Mouse (Mus musculus): ENCODE measurements around the gene Apof. TPM values are rescaled to one million over a fixed set of nuclear protein-coding genes. Genes with fewer than 3 reads are reported as not detected.

Gene Apof
- polyA plus RNA-seq (2016; fragmentation: Nextera tagmentation; extraction: Ambion mirVana), result not detected in 2 replicates

DNA sequence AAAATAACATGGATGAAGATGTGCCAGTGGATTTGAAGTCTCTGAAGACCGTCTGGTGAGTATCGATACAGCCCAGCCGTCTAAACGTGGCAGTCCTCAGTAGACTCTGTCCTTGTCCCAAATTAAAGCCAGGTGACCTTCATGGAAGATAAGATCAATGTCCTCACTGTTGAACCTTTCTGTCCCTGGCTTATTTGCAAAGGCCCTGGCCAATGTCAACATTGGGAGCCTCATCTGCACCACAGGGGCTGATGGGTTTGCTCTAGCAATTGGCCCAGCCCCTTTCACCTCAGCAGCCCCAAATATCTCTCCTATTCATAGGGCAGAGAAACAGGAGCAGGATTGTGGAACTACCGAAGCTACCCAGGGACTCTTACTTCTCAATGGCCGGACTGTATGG is at the start of gene Apof:
Apof (plus strand) TSS at position 301 of the 400 bp plus-strand sequence.
- Histone ChIP-seq H3K27me3 (ENCODE audit: low read depth, poor library complexity, severe bottlenecking) (peaks cover 8% of the 10 kb centered on the region), H3K4me3 (no peak within 1 kb of the TSS), H3K9me3 (replicated peaks) (no peaks in the 10 kb centered on the region), H3K4me1 (peaks cover 6% of the 10 kb centered on the region), H3K36me3 (no peaks in the 10 kb centered on the region), H3K27ac (replicated peaks) (no peak within 1 kb of the TSS)
- DNase-seq (ENCODE audit: low spot score), result no peak
- 75% methylated on average over 6 of the region's 6 CpGs for WGBS

DNA sequence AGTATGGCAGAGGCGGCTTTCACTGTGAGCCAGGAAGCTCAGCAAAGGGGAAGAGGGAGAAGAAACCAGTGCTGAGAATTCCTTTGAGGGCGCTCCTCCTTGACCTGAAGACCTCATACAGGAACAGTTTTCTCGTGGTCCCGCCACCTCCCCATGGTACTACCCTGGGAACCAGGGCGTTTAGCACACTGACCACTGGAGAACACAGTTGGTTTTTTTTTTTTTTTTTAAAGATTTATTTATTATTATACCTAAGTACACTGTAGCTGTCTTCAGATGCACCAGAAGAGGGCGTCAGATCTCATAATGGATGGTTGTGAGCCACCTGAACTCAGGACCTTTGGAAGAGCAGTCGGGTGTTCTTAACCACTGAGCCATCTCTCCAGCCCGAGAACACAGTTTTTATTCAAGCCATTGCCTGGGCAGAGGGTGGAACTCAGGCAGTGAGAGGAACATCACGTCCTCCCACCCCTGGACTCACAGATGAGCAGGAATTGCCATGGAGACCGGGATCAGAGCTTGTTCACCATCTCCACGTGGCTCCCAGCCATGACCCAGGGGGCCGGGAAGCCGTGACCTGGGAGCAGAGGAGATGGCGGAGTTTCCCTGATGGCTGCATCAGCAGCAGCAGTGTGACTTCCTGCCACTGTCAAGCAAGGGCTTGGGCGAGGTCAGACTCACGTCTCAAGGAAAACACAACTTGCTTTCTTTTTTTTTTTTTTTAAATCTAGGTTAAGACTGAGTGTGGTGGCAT is 46.8 kb upstream of the Apof start:
- H3K27me3 ChIP-seq (ENCODE audit: low read depth, poor library complexity, severe bottlenecking), result no peaks in the 10 kb centered on the region

DNA sequence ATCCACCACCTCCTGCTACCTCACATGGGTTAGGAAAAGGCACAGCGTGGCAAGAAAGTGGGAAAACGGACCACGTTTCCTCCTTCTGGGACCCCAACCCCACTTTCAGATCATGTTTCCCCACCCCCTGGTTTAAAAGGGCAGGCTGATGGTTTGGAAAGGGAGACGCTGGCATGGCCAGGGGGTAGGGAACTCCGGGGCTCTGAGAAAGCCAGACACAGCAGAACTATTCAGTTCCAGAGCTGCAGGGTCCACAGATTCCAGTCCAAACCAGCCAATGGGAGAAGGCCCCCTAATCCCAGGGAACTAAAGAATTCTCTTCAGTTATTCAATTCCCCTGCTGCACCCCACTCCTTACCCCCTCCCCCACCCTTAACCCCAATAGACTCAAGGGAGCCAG is 43.4 kb upstream of the Apof start:
- DNase-seq (ENCODE audit: low spot score), result no peak

More for the DNA sequence above, 46.8 kb upstream of the Apof start:
- Histone ChIP-seq H3K36me3 (no peaks in the 10 kb centered on the region), H3K27ac (replicated peaks) (no peak overlapping the region), H3K9me3 (replicated peaks) (no peaks in the 10 kb centered on the region), H3K4me1 (peaks cover 24% of the 10 kb centered on the region), H3K4me3 (no peak overlapping the region)
- WGBS, result 66% methylated on average over 16 of the region's 16 CpGs
- no peak for DNase-seq (ENCODE audit: low spot score)

GRCm38 (mm10) chr10:128225538-128225937 is 42.9 kb upstream of the Apof start, which contains the start of gene Mip:
TSS of gene Mip (plus strand) at chr10:128225838.
- H3K4me1 ChIP-seq, result peaks cover 30% of the 10 kb centered on the region
- no peaks in the 10 kb centered on the region for H3K36me3 ChIP-seq
- WGBS, result 30% methylated on average over 4 of the region's 4 CpGs
- H3K27ac ChIP-seq (replicated peaks), result peak within 1 kb of the TSS; percentile 57
- H3K4me3 ChIP-seq, result no peak within 1 kb of the TSS
- H3K9me3 ChIP-seq (replicated peaks), result no peaks in the 10 kb centered on the region
- no peaks in the 10 kb centered on the region for H3K27me3 ChIP-seq (ENCODE audit: low read depth, poor library complexity, severe bottlenecking)
- no peak for DNase-seq (ENCODE audit: low spot score)

More for the DNA sequence above, 43.4 kb upstream of the Apof start:
- H3K27me3 ChIP-seq (ENCODE audit: low read depth, poor library complexity, severe bottlenecking), result no peaks in the 10 kb centered on the region
- H3K4me3 ChIP-seq, result no peak overlapping the region
- no peaks in the 10 kb centered on the region for H3K9me3 ChIP-seq (replicated peaks)
- H3K36me3 ChIP-seq, result no peaks in the 10 kb centered on the region
- 43% methylated on average over 5 of the region's 5 CpGs for WGBS
- H3K27ac ChIP-seq (replicated peaks), result peak overlapping the region; percentile 52
- H3K4me1 ChIP-seq, result peaks cover 25% of the 10 kb centered on the region

GRCm38 (mm10) chr10:128227592-128227991 is 40.9 kb upstream of the Apof start:
- Histone ChIP-seq H3K36me3 (no peaks in the 10 kb centered on the region), H3K27ac (replicated peaks) (no peak overlapping the region), H3K4me1 (peaks cover 38% of the 10 kb centered on the region), H3K4me3 (no peak overlapping the region), H3K27me3 (ENCODE audit: low read depth, poor library complexity, severe bottlenecking) (no peaks in the 10 kb centered on the region), H3K9me3 (replicated peaks) (no peaks in the 10 kb centered on the region)
- no peak for DNase-seq (ENCODE audit: low spot score)
- WGBS, result 89% methylated on average over 9 of the region's 9 CpGs

DNA sequence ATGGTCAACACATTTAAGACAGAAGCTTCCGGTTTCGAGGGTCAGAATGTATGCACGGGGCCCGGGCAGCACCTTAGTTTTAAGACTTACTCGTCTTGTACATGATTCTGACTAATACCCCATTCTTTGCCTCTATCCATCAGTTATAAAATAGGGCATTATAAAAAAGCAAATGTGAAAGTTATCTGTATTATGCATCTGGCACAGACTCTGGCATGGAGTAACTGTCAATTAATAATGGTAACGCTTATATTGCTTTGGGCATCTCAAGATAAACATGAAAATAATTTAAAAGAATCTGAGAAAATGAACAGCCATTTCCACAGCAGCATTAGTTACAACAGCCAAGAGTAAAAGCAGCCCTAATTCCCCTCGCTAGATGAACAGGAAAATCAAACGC is 40.5 kb upstream of the Apof start:
- no peak overlapping the region for H3K4me3 ChIP-seq
- DNase-seq (ENCODE audit: low spot score), result no peak
- H3K36me3 ChIP-seq, result no peaks in the 10 kb centered on the region
- no peaks in the 10 kb centered on the region for H3K27me3 ChIP-seq (ENCODE audit: low read depth, poor library complexity, severe bottlenecking)
- no peak overlapping the region for H3K27ac ChIP-seq (replicated peaks)
- peaks cover 42% of the 10 kb centered on the region for H3K4me1 ChIP-seq
- H3K9me3 ChIP-seq (replicated peaks), result no peaks in the 10 kb centered on the region
- 94% methylated on average over 8 of the region's 8 CpGs for WGBS

GRCm38 (mm10) chr10:128230582-128230981 is 37.9 kb upstream of the Apof start:
- no peaks in the 10 kb centered on the region for H3K27me3 ChIP-seq (ENCODE audit: low read depth, poor library complexity, severe bottlenecking)
- H3K4me3 ChIP-seq, result no peak overlapping the region; the same call in 1 of the 2 replicates
- H3K36me3 ChIP-seq, result peaks cover 13% of the 10 kb centered on the region
- H3K9me3 ChIP-seq (replicated peaks), result no peaks in the 10 kb centered on the region
- H3K27ac ChIP-seq (replicated peaks), result peak overlapping the region; percentile 99; the same call in 1 of the 2 replicates
- no peak for DNase-seq (ENCODE audit: low spot score)
- peaks cover 43% of the 10 kb centered on the region for H3K4me1 ChIP-seq
- 83% methylated on average over 12 of the region's 12 CpGs for WGBS

DNA sequence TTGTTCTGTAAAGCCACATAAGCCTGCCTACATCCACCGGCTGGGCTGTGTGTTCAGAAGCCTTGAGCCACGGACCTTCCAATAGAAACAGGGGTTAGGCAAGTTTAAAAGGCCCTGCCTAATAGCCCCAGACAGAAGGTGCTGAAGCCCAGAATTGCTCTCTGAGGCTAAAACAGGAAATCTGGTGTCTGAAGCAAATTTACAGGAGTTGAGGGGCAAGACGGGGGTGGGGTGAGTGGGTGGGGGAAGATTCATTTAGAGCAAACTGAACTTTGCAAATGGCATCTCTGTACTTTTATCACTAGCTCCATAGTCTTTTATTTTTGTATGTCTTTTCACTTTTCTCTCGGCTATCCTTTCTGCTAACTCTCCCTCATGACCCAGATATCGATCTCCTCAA is 37.3 kb upstream of the Apof start:
- peaks cover 14% of the 10 kb centered on the region for H3K36me3 ChIP-seq
- H3K4me1 ChIP-seq, result peaks cover 42% of the 10 kb centered on the region
- no peak for DNase-seq (ENCODE audit: low spot score)
- WGBS, result 27% methylated on average over 5 of the region's 5 CpGs
- no peaks in the 10 kb centered on the region for H3K27me3 ChIP-seq (ENCODE audit: low read depth, poor library complexity, severe bottlenecking)
- peak overlapping the region; percentile 78 for H3K4me3 ChIP-seq
- H3K9me3 ChIP-seq (replicated peaks), result no peaks in the 10 kb centered on the region
- peak overlapping the region; percentile 99 for H3K27ac ChIP-seq (replicated peaks)

DNA sequence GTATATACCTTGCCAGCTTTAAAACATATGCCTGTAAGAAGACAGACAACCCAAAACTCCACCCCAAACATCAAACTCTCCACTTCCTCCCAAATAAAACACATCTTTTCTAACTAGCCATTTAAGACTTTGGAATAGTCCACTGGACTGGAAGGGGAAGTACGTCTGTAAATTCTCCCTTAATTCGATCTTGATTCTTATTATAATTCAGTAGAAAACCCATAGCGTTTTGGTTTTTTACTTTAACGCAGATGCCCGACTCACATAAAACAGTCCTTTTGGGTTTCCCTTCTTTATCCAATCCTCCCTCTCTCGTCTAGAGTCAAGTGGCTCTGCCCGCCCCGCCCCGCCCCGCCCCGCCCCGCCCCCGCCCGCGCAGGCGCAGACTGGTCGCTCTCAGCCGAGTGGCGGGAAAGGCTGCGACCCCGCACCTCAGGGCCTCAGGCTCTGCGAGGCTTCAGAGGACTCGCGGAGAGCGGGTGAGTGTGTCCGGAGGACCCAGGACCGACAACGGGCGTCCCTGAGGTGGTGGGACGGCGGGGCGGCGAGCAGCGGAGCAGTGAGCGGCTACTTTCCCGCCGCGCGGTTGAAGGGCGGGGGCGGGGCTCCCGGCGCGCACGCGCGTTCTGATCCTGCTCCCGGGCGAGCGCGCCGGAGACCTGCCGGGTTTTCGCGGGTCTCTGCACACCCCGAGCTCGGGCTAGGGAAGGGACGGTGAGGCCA is 36.6 kb upstream of the Apof start, which contains the start of gene Timeless:
Timeless (plus strand) TSS at position 369 of the 723 bp plus-strand sequence.
- Histone ChIP-seq H3K27ac (replicated peaks) (peak within 1 kb of the TSS; percentile 99), H3K4me3 (peak within 1 kb of the TSS; percentile 78), H3K9me3 (replicated peaks) (no peaks in the 10 kb centered on the region), H3K36me3 (peaks cover 16% of the 10 kb centered on the region), H3K27me3 (ENCODE audit: low read depth, poor library complexity, severe bottlenecking) (no peaks in the 10 kb centered on the region), H3K4me1 (peaks cover 38% of the 10 kb centered on the region)
- under 1% methylated on average over 58 of the region's 58 CpGs for WGBS
- peak; percentile 88 for DNase-seq (ENCODE audit: low spot score)

DNA sequence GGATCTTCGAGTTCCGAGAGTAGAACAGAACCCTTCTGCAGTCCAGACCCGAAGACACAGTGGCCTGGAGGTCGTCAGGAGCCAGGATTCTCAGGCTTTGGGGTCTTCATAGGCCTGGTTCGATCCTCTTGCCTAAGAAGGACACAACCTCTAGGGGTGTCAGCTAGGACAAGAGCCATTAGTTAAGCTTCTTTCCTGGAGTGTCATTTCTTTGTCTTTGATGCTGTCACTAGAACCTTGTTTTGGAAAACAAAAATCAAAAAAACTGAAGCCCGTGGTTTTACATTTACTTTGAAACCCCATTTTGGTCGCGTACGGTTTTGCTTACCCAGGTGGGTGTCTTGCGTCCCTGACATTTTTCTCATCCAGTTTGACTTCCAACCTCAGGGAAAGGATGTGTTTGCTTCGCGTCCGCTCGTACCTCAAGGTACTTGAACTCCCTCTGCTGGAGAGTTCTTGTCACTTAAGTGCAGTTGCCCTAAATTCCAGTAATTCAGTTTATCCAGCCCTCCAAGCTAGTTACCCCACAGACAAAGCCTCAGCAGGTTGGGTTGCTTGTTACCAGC is 36.0 kb upstream of the Apof start:
- Histone ChIP-seq H3K4me1 (peaks cover 38% of the 10 kb centered on the region), H3K27ac (replicated peaks) (peak overlapping the region; percentile 99), H3K4me3 (peak overlapping the region; percentile 78), H3K9me3 (replicated peaks) (no peaks in the 10 kb centered on the region), H3K36me3 (peaks cover 17% of the 10 kb centered on the region), H3K27me3 (ENCODE audit: low read depth, poor library complexity, severe bottlenecking) (no peaks in the 10 kb centered on the region)
- under 1% methylated on average over 14 of the region's 14 CpGs for WGBS
- peak; percentile 66 for DNase-seq (ENCODE audit: low spot score)

DNA sequence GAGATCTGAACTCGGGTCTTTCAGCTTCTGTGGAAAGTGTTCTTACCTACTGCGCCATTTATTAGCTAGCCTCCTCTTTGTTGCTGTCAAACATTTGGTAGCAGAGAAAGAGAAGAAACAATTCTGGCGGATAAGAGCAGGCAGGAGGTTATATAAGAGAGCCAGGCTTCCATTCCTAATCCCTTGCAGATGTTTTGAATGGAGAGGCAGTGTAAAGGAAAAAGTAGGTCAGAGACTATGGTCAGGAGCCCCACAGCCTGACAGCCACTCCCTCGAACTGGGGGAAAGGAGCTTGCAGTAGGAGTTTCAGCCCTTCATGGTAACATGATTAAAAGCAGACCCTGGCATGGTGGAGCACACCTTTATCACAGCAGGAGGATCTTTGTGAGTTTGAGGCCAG is 32.1 kb upstream of the Apof start:
- Histone ChIP-seq H3K36me3 (peaks cover 53% of the 10 kb centered on the region), H3K9me3 (replicated peaks) (no peaks in the 10 kb centered on the region), H3K4me1 (peaks cover 31% of the 10 kb centered on the region), H3K27me3 (ENCODE audit: low read depth, poor library complexity, severe bottlenecking) (no peaks in the 10 kb centered on the region), H3K27ac (replicated peaks) (no peak overlapping the region), H3K4me3 (no peak overlapping the region)
- 63% methylated on average over 4 of the region's 4 CpGs for WGBS
- DNase-seq (ENCODE audit: low spot score), result no peak

DNA sequence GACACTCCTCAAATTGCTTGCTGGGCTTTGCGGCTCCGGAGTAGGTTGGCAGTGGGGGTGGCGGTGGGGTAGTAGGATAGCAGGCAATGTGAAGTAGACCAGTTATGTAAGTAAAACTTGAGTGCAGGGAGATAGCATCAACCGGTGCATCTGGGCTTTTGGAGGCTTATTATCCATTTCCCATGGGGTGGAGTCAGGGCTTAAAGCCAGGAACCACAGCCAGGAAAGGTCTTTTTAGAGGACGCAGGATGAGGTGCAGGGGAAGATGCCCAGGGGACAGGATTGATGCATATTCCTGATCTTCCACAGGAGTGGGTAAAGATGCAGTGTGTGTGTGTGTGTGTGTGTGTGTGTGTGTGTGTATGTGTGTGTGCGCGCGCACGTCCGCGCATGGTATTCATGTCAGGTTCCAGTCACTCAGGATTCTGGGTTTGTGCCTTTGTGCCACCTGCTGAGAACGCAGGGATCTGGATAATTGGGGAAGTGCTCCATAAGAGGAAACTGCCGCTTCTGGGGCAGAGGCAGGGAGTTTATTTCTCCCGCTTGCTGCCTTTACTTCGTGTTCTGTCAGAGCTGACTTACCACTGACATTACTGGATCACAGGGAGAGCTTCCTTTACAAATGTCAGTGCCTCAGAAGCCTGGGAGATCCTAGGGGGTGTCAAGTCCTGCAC is 30.5 kb upstream of the Apof start:
- no peak for DNase-seq (ENCODE audit: low spot score)
- Histone ChIP-seq H3K27ac (replicated peaks) (no peak overlapping the region), H3K36me3 (peaks cover 70% of the 10 kb centered on the region), H3K27me3 (ENCODE audit: low read depth, poor library complexity, severe bottlenecking) (no peaks in the 10 kb centered on the region), H3K4me1 (peaks cover 25% of the 10 kb centered on the region), H3K4me3 (no peak overlapping the region), H3K9me3 (replicated peaks) (no peaks in the 10 kb centered on the region)
- WGBS, result 91% methylated on average over 15 of the region's 15 CpGs
